Mouse (Mus musculus): ENCODE data around the gene Ppfia4. TPM values are rescaled to one million over a fixed set of nuclear protein-coding genes. Genes with fewer than 3 reads are reported as not detected.
"Not testable (repeated sequence)": the region's sequence is repeated elsewhere in the genome, so short reads cannot be mapped to it uniquely, and the experiment has no call there.

The Ppfia4 gene
- total RNA-seq, 2 experiments from 2014 or later = 68.8 to 70.0 TPM

DNA sequence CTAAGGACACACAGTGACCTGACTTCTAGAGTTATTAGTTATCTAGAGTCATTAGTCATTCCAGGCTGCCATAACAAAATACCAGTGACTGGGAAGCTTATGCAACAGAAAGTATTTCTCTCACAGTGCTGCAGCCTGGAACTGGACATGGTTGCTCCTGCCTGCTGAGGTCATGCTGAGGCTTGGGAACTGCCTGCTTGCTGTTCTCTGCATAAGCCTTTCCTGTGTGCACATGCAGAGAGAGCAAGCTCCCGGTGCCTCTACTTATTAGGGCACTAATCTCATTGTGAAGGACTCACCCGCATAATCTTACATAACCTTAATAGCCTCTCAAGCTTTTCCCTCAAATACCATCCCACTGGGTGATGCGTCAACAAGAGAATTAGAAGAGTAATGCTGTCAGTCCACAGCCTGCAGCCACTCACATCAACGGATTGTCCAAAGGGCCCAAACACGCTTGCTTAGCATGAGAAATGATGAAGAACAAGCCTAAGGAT lies 59.9 kb downstream of the Ppfia4 start:
- no peak for DNase-seq

GRCm38 (mm10) chr1:134270026-134270425 lies 62.7 kb downstream of the Ppfia4 start:
- DNase-seq = no peak

DNA sequence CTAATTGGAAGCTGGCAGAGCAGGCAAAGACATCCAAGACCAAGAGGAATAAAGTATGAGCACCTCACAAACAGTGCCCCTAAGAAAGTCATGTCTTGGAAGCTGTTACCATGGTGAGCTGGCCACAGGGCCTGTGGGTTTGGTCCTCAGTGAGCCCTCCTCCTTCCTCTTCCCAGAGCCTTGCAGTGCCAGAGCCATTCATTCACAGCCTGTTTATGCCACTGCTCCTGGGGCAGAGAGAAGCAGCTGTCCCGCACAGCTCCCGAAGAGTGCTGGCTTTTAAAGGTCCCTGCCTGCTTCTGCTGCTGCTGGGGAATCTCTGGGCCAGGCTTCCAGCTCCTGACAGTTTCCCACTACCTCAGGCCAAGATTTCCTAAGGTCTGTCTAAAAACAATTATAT lies 66.9 kb downstream of the Ppfia4 start:
- no peak for DNase-seq

- DNase-seq = no peak
Measured at GRCm38 (mm10) chr1:134264341-134264740, 68.4 kb downstream of the Ppfia4 start.

DNA sequence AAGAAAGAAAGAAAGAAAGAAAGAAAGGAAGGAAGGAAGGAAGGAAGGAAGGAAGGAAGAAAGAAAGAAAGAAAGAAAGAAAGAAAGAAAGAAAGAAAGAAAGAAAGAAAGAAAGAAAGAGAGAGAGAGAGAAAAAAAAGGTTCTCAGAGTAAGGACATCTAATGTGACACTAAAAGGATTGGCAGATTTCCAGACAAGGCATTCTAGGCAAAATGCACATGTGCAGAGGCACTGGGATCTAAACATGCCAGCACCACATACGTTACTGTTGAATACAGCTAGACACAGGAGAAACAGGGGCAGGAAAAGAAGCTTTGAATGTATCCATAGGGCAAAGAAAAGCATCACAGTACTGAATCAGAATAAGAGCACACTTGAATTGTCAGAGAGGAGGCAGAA lies 83.0 kb downstream of the Ppfia4 start:
- DNase-seq = not testable (repeated sequence)

Other genes with a start within 250 kb of the Ppfia4 start
- gene Chit1, start 221.7 kb downstream of the Ppfia4 start, total RNA-seq (2021) = not detected
- 10 to 100 TPM; 11.3 to 13.8 TPM for gene Chil1, start 150.8 kb downstream of the Ppfia4 start, total RNA-seq (2021)
- gene Mybph, start 139.5 kb downstream of the Ppfia4 start, total RNA-seq (2021) = under 1 TPM; 0.28 to 0.30 TPM
- gene Adora1, start 97.5 kb downstream of the Ppfia4 start, total RNA-seq (2021) = 100 to 1,000 TPM; 216 to 224 TPM
- not detected for gene Myog, start 42.9 kb downstream of the Ppfia4 start, total RNA-seq (2021)
- gene Tmem183a, start 29.1 kb upstream of the Ppfia4 start, total RNA-seq (2021) = 10 to 100 TPM; 70.5 to 75.0 TPM
- gene 4933406M09Rik, start 53.0 kb upstream of the Ppfia4 start, total RNA-seq (2021) = not detected
- 10 to 100 TPM; 27.2 to 29.4 TPM for gene Cyb5r1, start 72.6 kb upstream of the Ppfia4 start, total RNA-seq (2021)
- 10 to 100 TPM; 57.5 to 57.7 TPM for gene Adipor1, start 82.5 kb upstream of the Ppfia4 start, total RNA-seq (2021)
- gene Klhl12, start 122.6 kb upstream of the Ppfia4 start, total RNA-seq (2021) = 10 to 100 TPM; 43.8 to 44.9 TPM
- gene Rabif, start 161.7 kb upstream of the Ppfia4 start, total RNA-seq (2021) = 10 to 100 TPM; 25.2 to 26.1 TPM
- gene Mgat4e, start 216.8 kb upstream of the Ppfia4 start, total RNA-seq (2021) = not detected
- gene Kdm5b, start 227.2 kb upstream of the Ppfia4 start, total RNA-seq (2021) = 10 to 100 TPM; 72.0 to 73.4 TPM